Mouse (Mus musculus) embryonic facial prominence, embryonic 10.5 days (tissue): ENCODE measurements at regions not wholly inside any gene's neighbourhood (a gene's known extent, or its start where the extent isn't known, plus 50 kb on each side); places are given as distances from the start of the nearest gene placed in this dataset.

Experiments used
- DNase-seq: peaks from one replicate; pipeline ENCODE4 v3.0.0-alpha.2; 2017; ENCODE audit warnings: low spot score
- H3K27ac ChIP-seq: fragments of 300-500 bp; sonication (generic); replicated peaks from 2 replicates; pipeline ENCODE4 v1.5.1; 2016; ENCODE audit warnings: mild to moderate bottlenecking
- H3K27me3 ChIP-seq: fragments of 300-500 bp; sonication (generic); replicated peaks from 2 replicates; pipeline ENCODE4 v1.6.1; 2016; ENCODE audit warnings: low read depth, mild to moderate bottlenecking; ENCODE audit not compliant: poor library complexity, severe bottlenecking
- H3K36me3 ChIP-seq: fragments of 300-500 bp; sonication (generic); replicated peaks from 2 replicates; pipeline ENCODE4 v1.6.1; 2016; ENCODE audit warnings: mild to moderate bottlenecking, moderate library complexity
- H3K4me1 ChIP-seq: fragments of 300-500 bp; sonication (generic); 2 replicates; pipeline ENCODE4 v1.6.1; 2016
- H3K4me3 ChIP-seq: fragments of 300-500 bp; sonication (generic); 2 replicates; pipeline ENCODE4 v1.5.1; 2016; ENCODE audit warnings: mild to moderate bottlenecking, moderate library complexity
- H3K9me3 ChIP-seq: fragments of 300-500 bp; sonication (generic); 2 replicates; pipeline ENCODE4 v1.6.1; 2016; ENCODE audit warnings: mild to moderate bottlenecking
- WGBS: fragments of 180-500 bp; shearing (Covaris S2); methylation state at CpG from one replicate; pipeline ENCODE4 v1.1.7; 2016; 5-methylcytosine and 5-hydroxymethylcytosine counted together

DNA sequence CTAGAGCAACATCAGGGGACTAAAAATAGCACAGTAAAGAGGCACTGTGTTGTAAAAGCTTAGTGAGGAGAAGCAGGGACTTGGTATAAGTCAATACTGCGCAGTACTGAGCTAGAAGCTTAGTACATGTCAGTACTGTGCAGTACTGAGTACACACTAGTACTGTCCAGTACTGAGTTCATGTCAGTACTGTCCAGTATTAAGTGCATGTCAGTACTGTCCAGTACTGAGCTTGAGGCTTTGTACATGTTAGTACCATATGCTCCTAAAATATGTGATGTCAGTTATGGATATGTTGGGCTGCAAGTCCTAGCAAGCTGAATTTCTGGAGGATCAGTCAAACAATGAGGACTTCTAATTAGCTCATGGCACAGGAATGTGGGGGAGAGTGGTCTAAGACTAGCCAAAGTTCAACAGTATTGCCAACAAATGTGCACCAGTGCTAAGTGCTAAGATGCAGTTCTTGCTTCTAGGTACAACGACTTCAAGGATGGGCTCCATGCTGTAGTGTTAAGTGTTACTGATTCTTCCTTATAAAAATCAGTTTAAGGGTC lies 147.5 kb downstream of the Bod1 start:
- Histone ChIP-seq H3K9me3 (no peaks in the 10 kb centered on the region), H3K27ac (no peak overlapping the region), H3K36me3 (no peaks in the 10 kb centered on the region), H3K27me3 (no peaks in the 10 kb centered on the region), H3K4me1 (no peaks in the 10 kb centered on the region), H3K4me3 (no peak overlapping the region)
- 87% methylated on average over 2 of the region's 2 CpGs for WGBS
- peak; percentile 4 for DNase-seq

DNA sequence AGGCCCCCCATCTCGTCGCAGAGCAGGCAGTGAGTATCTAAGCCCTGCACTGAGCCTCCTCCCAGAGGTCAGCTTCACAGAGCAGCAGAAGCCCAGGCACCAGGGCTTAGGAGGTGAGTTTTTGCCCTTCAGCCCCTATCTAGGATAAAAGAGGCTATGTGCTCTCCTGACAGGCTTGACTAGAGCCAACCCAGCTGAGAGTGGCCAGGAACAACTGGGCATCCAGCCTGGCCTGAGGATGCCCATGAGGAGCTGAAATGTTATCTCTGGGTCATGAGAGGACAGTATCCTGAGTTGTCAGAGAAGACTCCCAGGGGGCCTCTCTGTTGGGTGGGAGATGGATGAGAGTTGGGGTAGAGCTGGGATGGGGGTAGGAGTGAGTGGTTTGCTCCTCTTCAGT lies 149.6 kb downstream of the Bod1 start:
- H3K9me3 ChIP-seq: no peaks in the 10 kb centered on the region
- 86% methylated on average over 2 of the region's 2 CpGs for WGBS
- no peak overlapping the region for H3K4me3 ChIP-seq
- H3K27ac ChIP-seq: no peak overlapping the region
- no peaks in the 10 kb centered on the region for H3K36me3 ChIP-seq
- H3K4me1 ChIP-seq: no peaks in the 10 kb centered on the region
- peak; percentile 5 for DNase-seq
- no peaks in the 10 kb centered on the region for H3K27me3 ChIP-seq

DNA sequence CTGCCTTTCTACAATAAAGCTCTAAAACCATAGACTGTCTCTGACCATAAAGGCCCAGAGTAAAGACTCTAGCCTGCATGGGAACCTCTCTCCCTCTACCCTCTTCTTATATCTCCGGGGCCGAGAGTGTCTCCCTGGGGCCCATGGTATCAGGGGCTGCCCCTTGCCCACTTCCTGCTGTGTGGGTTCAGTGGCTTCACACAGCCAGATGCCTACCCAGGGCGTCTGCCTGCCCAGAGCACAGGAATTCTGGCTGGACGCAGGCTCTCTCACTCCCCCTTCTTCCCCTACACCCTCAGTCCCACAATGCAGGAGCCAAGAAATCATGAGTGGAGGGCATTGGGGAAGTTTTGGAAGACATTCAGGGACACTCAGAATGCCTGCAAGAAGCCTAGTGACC lies 150.8 kb downstream of the Bod1 start:
- Histone ChIP-seq H3K36me3 (no peaks in the 10 kb centered on the region), H3K9me3 (no peaks in the 10 kb centered on the region), H3K4me1 (no peaks in the 10 kb centered on the region), H3K4me3 (no peak overlapping the region), H3K27me3 (no peaks in the 10 kb centered on the region), H3K27ac (no peak overlapping the region)
- DNase-seq: peak; percentile 3
- 85% methylated on average over 4 of the region's 4 CpGs for WGBS

DNA sequence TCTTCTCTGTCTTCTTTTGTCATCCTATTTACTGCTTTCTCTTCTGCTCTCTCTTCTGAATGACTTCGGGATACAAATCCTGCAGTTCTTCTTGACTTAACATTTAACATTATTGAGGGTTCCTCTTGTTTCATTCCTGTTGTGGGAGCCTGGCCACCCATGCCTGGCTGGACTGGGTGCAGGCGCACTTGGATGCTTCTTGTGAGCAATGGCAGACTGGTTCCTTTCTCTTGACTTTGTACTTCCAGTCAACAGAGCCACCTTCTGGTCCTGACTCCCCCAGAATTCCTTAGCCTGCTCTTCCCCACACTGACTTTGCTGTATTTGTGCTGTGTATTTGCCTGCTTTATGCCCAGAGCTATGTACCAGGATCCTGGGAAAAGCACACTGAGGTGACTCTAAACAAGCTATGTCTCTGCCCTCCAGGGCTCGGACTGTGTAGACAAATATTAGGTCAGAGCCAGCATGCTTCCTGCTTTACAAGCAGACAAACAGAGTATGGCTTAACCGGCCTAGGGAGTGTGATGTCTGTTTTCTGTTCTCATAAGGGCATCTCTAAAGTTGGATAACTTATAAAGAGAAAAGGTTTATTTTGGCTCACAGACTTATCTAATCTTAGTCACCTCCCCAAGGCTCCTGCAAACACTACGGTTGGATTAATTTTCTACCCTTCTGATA lies 133.5 kb upstream of the Stc2 start:
- H3K27ac ChIP-seq: no peak overlapping the region
- WGBS: 85% methylated on average over 5 of the region's 5 CpGs

DNA sequence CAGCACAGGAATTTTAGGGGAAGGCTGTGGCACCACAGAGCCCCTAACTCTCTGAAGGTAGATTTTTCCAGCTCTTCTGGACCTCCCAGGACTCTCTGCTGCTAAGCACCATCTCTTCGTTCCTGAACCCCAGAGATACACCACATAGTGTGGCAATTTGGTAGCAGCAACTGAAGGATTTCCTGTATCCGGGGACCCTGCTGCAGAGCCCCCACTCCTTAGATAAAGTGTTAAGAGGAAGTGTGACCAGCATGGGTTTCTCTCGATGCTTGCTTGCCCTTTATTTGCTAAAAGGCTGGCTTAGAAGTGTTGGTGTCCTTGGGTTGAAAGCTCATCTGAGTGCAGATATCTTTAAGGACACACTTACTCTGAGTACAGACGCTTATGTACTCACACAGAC lies 115.6 kb upstream of the Stc2 start:
- no peaks in the 10 kb centered on the region for H3K9me3 ChIP-seq
- no peaks in the 10 kb centered on the region for H3K27me3 ChIP-seq
- H3K27ac ChIP-seq: no peak overlapping the region
- 78% methylated on average over 4 of the region's 4 CpGs for WGBS
- no peak for DNase-seq
- H3K36me3 ChIP-seq: no peaks in the 10 kb centered on the region
- no peak overlapping the region for H3K4me3 ChIP-seq
- no peaks in the 10 kb centered on the region for H3K4me1 ChIP-seq

More for the DNA sequence above, 133.5 kb upstream of the Stc2 start:
- Histone ChIP-seq H3K27me3 (no peaks in the 10 kb centered on the region), H3K36me3 (no peaks in the 10 kb centered on the region), H3K9me3 (no peaks in the 10 kb centered on the region), H3K4me1 (no peaks in the 10 kb centered on the region), H3K4me3 (no peak overlapping the region)
- DNase-seq: no peak

DNA sequence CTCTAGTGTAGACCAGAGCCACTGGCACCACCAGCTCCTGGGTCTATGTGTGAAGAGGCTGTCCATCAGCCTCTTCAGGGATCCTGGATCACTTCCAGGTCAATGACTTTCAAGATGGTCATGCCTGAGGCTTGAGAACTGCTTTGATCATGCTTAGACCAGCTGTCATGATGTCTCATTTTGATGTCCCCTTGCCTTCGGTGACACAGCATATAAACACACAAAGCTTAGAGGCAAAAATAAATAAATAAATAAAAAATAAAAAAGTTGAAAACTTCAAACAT lies 111.1 kb upstream of the Stc2 start:
- 83% methylated on average over 1 of the region's 1 CpGs for WGBS
- no peak for DNase-seq
- H3K4me1 ChIP-seq: no peaks in the 10 kb centered on the region
- no peaks in the 10 kb centered on the region for H3K9me3 ChIP-seq
- H3K27me3 ChIP-seq: no peaks in the 10 kb centered on the region
- no peak overlapping the region for H3K27ac ChIP-seq
- H3K4me3 ChIP-seq: no peak overlapping the region
- H3K36me3 ChIP-seq: no peaks in the 10 kb centered on the region

DNA sequence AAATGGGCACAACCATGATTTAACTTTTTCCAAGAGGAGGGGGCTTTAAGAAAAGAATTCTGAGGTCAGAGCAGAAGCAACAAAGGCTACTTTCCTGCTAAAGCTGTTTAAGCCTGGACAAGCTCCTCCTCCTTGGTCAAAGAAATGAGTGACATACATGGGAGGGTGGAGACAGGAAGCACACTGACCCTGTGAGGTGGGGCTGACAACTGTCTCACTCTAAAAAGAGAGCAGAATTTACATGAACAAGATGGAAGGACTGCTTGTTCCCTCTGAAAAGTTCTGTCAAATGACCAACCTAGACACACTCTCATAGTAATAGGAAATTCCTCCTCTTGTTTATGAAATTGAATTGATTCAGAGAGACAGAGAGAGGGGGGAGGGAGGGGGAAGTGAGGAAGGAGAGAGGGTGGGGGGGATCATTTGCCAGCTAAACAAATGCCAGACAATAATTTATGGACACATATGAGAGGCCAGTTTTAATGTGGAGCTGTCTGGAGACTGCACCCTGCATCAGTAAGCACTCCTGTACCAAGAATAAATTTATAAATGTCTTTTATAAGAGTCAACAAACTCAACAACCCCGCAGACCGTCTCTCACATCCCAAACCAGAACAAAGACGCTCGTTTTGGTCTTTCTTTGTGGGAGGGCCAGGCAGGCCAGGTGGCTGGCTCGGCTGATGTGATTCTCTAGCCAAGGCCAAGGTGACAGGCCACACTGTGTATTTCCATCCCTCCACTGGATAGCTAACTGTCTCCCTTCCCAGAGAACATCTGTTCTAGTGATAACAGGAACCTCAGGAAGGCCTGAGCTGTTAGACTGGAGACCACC lies 110.6 kb upstream of the Stc2 start:
- no peaks in the 10 kb centered on the region for H3K9me3 ChIP-seq
- no peaks in the 10 kb centered on the region for H3K27me3 ChIP-seq
- H3K4me1 ChIP-seq: no peaks in the 10 kb centered on the region
- WGBS: 82% methylated on average over 5 of the region's 5 CpGs
- H3K4me3 ChIP-seq: no peak overlapping the region
- no peaks in the 10 kb centered on the region for H3K36me3 ChIP-seq
- H3K27ac ChIP-seq: no peak overlapping the region
- DNase-seq: no peak

DNA sequence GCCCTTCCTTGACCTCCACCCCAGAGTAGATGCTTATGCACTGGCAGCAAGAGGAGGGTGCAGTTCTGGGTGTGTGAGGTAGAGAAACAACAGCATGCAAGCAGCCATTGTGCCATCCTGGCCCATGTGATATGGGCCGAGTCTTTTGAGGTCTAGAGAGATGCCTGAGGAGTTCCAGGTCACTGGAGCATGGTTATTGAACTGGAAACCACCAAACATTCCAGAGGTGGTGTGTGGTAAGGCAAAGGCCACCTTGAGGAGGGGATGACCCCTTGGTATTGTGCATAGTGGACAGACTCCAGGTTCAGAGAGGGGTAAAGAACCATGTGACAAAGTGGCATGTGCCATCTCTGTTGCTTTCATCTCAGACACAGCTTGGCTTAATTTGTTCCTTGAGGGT lies 107.9 kb upstream of the Stc2 start:
- H3K27ac ChIP-seq: no peak overlapping the region
- no peak overlapping the region for H3K4me3 ChIP-seq
- H3K4me1 ChIP-seq: 0 out of 2 replicates have a peak, but pooled peaks cover 6% of the 10 kb centered on the region
- no peak for DNase-seq
- H3K27me3 ChIP-seq: no peaks in the 10 kb centered on the region
- no peaks in the 10 kb centered on the region for H3K9me3 ChIP-seq
- no peaks in the 10 kb centered on the region for H3K36me3 ChIP-seq
- WGBS: 65% methylated on average over 1 of the region's 1 CpGs

DNA sequence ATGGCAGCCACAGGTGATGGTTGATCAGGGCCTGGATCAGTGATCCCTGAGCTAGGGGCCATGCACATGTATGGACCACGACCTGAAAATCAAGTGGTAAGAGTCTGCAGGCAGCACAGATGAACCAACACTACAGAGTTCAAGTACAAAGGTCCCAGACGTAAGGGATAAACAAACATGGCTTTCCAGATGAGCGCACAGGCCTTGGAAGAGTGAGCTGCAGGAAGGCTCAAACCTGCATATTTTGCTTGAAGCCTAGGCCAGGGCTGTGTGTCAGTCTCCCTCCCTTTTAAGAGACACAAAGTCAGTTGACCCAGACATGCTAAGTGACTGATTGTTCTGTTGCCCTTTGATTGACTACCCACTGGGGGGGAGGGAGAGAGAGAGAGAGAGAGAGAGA lies 107.2 kb upstream of the Stc2 start:
- H3K27me3 ChIP-seq: no peaks in the 10 kb centered on the region
- no peaks in the 10 kb centered on the region for H3K9me3 ChIP-seq
- DNase-seq: no peak
- H3K36me3 ChIP-seq: no peaks in the 10 kb centered on the region
- H3K4me1 ChIP-seq: 0 out of 2 replicates have a peak, but pooled peaks cover 6% of the 10 kb centered on the region
- 65% methylated on average over 3 of the region's 3 CpGs for WGBS
- no peak overlapping the region for H3K4me3 ChIP-seq
- no peak overlapping the region for H3K27ac ChIP-seq

DNA sequence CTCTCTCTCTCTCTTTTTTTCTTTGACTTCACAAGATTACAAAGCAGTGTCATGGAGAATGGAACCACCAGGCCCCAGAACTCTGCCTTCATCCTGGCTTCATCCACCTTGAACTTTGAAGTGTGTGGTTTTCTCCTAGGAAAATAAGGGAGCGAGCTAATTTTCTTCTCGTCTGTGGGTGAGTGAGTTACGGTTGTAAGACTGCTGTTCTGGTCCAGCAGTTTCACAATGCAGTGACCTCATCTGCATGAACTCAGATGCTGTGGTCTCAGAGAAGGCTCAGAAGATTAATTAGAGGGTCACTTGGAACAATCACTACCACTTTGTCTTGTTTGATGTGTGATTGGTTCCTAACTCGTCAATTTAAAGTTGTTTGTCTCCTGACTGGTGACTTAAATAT lies 103.1 kb upstream of the Stc2 start:
- no peak for DNase-seq
- no peak overlapping the region for H3K27ac ChIP-seq
- no peaks in the 10 kb centered on the region for H3K36me3 ChIP-seq
- H3K4me1 ChIP-seq: 0 out of 2 replicates have a peak, but pooled peaks cover 6% of the 10 kb centered on the region
- no peaks in the 10 kb centered on the region for H3K27me3 ChIP-seq
- no peaks in the 10 kb centered on the region for H3K9me3 ChIP-seq
- 69% methylated on average over 4 of the region's 4 CpGs for WGBS
- H3K4me3 ChIP-seq: no peak overlapping the region

DNA sequence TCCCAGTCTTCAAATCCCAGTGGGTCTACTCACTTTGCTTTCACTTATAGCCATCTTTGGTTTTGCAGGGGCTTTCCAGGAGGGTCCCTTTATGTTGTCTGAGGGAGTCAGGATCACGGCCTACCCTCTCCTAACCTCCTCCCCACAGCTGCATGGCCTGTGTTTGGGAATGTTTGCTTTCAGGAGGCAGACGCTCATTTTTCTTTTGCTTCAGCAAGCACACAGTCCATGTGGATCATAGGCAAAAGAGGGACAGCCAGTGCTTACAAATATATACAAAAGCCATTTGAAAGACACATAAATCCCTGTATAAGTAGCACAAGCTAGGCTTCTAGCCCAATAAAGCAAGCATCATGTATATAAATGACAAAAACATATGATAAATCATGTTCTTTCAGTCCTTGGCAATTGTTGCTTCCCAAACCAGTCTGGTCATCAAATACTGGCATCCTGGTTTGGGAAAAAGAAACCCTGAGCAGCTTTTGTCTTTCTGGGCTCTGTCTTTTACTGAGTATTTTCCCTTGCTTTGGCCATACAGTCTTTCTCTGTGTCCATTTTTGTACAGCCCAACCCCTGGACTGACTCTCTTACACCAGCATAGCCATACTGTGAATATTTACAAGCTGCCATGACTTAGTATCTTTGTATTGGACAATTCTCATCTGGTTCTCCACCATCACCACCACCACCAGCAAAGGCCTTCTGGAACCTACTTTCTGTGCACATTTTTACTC lies 101.0 kb upstream of the Stc2 start:
- Histone ChIP-seq H3K27ac (no peak overlapping the region), H3K36me3 (no peaks in the 10 kb centered on the region), H3K9me3 (no peaks in the 10 kb centered on the region), H3K4me1 (0 out of 2 replicates have a peak, but pooled peaks cover 6% of the 10 kb centered on the region), H3K4me3 (no peak overlapping the region), H3K27me3 (no peaks in the 10 kb centered on the region)
- 75% methylated on average over 2 of the region's 2 CpGs for WGBS
- no peak for DNase-seq

DNA sequence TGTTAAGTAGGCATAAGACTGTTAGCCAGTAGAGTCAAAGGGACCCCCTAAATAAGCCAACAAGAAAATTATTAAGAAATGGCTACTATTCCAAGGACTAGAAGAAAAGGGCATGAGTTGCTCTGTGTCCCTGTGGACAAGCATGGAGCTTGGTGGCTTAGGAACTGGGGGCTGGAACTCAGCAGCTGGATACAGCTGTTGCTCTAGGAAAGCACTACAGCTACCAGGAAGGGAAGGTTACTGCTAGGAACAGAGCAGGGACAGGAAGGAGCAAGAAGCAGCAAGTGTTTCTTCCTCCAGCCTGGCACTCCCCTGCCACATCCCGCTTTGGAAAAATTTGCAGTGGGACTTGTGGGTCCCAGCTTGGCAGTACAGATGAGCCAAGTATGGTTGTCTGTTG lies 95.0 kb upstream of the Stc2 start:
- no peaks in the 10 kb centered on the region for H3K27me3 ChIP-seq
- no peak overlapping the region for H3K4me3 ChIP-seq
- H3K36me3 ChIP-seq: no peaks in the 10 kb centered on the region
- no peaks in the 10 kb centered on the region for H3K9me3 ChIP-seq
- 90% methylated on average over 1 of the region's 1 CpGs for WGBS
- no peaks in the 10 kb centered on the region for H3K4me1 ChIP-seq
- no peak overlapping the region for H3K27ac ChIP-seq
- DNase-seq: no peak
